Mouse (Mus musculus): ENCODE measurements around the gene AC131692.1. TPM values are rescaled to one million over a fixed set of nuclear protein-coding genes. Genes with fewer than 3 reads are reported as not detected.

Gene AC131692.1
- total and polyA plus RNA-seq, 2 experiments from 2014 or later, result not detected

GRCm38 (mm10) chr19:6097847-6098246 lies 3.6 kb downstream of the AC131692.1 start:
- Histone ChIP-seq H3K4me3 (ENCODE audit: low read depth, low read length) (no peak overlapping the region), H3K4me2 (ENCODE audit: low read depth) (no peak overlapping the region), H3K9ac (no peak overlapping the region), H3K4me1 (ENCODE audit: insufficient read depth) (no peaks in the 10 kb centered on the region), H3K36me3 (ENCODE audit: insufficient read depth) (no peaks in the 10 kb centered on the region), H3K27ac (ENCODE audit: low read depth, low read length) (no peak overlapping the region), H3K9me3 (ENCODE audit: low read length) (no peaks in the 10 kb centered on the region), H3K27me3 (ENCODE audit: insufficient read depth, low read length) (no peaks in the 10 kb centered on the region)
- DNase-seq (no peak), ATAC-seq (no peak)
- 90% methylated on average over 3 of the region's 3 CpGs for WGBS
- no peak for TF ChIP-seq CTCF (IDR thresholded peaks at IDR 0.05; ENCODE audit: low read depth)

- Histone ChIP-seq H3K4me1 (ENCODE audit: insufficient read depth) (no peaks in the 10 kb centered on the region), H3K4me3 (ENCODE audit: low read depth, low read length) (no peak overlapping the region), H3K9ac (no peak overlapping the region), H3K27ac (ENCODE audit: low read depth, low read length) (no peak overlapping the region), H3K4me2 (ENCODE audit: low read depth) (no peak overlapping the region), H3K27me3 (ENCODE audit: insufficient read depth, low read length) (no peaks in the 10 kb centered on the region), H3K36me3 (ENCODE audit: insufficient read depth) (no peaks in the 10 kb centered on the region), H3K9me3 (ENCODE audit: low read length) (no peaks in the 10 kb centered on the region)
- WGBS, result 71% methylated on average over 6 of the region's 6 CpGs
- DNase-seq (no peak), ATAC-seq (no peak)
- no peak for TF ChIP-seq CTCF (IDR thresholded peaks at IDR 0.05; ENCODE audit: low read depth)
Observed at GRCm38 (mm10) chr19:6101186-6101585, 7.0 kb downstream of the AC131692.1 start.

- WGBS, result 77% methylated on average over 6 of the region's 6 CpGs
Observed at GRCm38 (mm10) chr19:6102169-6102853, 8.1 kb downstream of the AC131692.1 start.

GRCm38 (mm10) chr19:6104476-6104875 lies 10.3 kb downstream of the AC131692.1 start:
- no peaks in the 10 kb centered on the region for H3K4me1 ChIP-seq (ENCODE audit: insufficient read depth)
- H3K9me3 ChIP-seq (ENCODE audit: low read length), result no peaks in the 10 kb centered on the region
- no peak overlapping the region for H3K4me3 ChIP-seq (ENCODE audit: low read depth, low read length)
- no peak overlapping the region for H3K9ac ChIP-seq
- WGBS, result 82% methylated on average over 4 of the region's 4 CpGs
- no peak overlapping the region for H3K4me2 ChIP-seq (ENCODE audit: low read depth)
- TF ChIP-seq CTCF (IDR thresholded peaks at IDR 0.05; ENCODE audit: low read depth), result no peak
- DNase-seq, result no peak
- no peak overlapping the region for H3K27ac ChIP-seq (ENCODE audit: low read depth, low read length)
- no peaks in the 10 kb centered on the region for H3K36me3 ChIP-seq (ENCODE audit: insufficient read depth)
- ATAC-seq, result no peak
- no peaks in the 10 kb centered on the region for H3K27me3 ChIP-seq (ENCODE audit: insufficient read depth, low read length)

More at GRCm38 (mm10) chr19:6102169-6102853, 8.1 kb downstream of the AC131692.1 start:
- no peak for TF ChIP-seq CTCF (IDR thresholded peaks at IDR 0.05; ENCODE audit: low read depth)
- no peak overlapping the region for H3K4me2 ChIP-seq (ENCODE audit: low read depth)
- ATAC-seq, result no peak
- no peak for DNase-seq
- H3K4me1 ChIP-seq (ENCODE audit: insufficient read depth), result no peaks in the 10 kb centered on the region
- H3K4me3 ChIP-seq (ENCODE audit: low read depth, low read length), result no peak overlapping the region
- H3K27me3 ChIP-seq (ENCODE audit: insufficient read depth, low read length), result no peaks in the 10 kb centered on the region
- no peaks in the 10 kb centered on the region for H3K36me3 ChIP-seq (ENCODE audit: insufficient read depth)
- H3K9ac ChIP-seq, result no peak overlapping the region
- H3K27ac ChIP-seq (ENCODE audit: low read depth, low read length), result no peak overlapping the region
- H3K9me3 ChIP-seq (ENCODE audit: low read length), result no peaks in the 10 kb centered on the region

- Histone ChIP-seq H3K9me3 (ENCODE audit: low read length) (no peaks in the 10 kb centered on the region), H3K27me3 (ENCODE audit: insufficient read depth, low read length) (no peaks in the 10 kb centered on the region), H3K4me2 (ENCODE audit: low read depth) (no peak within 1 kb of the TSS), H3K27ac (ENCODE audit: low read depth, low read length) (no peak within 1 kb of the TSS), H3K4me1 (ENCODE audit: insufficient read depth) (no peaks in the 10 kb centered on the region), H3K9ac (no peak within 1 kb of the TSS), H3K4me3 (ENCODE audit: low read depth, low read length) (no peak within 1 kb of the TSS), H3K36me3 (ENCODE audit: insufficient read depth) (no peaks in the 10 kb centered on the region)
- TF ChIP-seq CTCF (IDR thresholded peaks at IDR 0.05; ENCODE audit: low read depth), result no peak
- WGBS, result 89% methylated on average over 7 of the region's 7 CpGs
- no peak for ATAC-seq
- DNase-seq, result no peak
Observed at GRCm38 (mm10) chr19:6105586-6105985, 11.4 kb downstream of the AC131692.1 start, which contains the start of gene Naaladl1. Gene Naaladl1, plus strand, starts transcription at chr19:6105782.

GRCm38 (mm10) chr19:6113116-6113515 lies 18.9 kb downstream of the AC131692.1 start:
- peaks cover 29% of the 10 kb centered on the region for H3K36me3 ChIP-seq (ENCODE audit: insufficient read depth)
- WGBS, result 71% methylated on average over 6 of the region's 6 CpGs
- H3K4me2 ChIP-seq (ENCODE audit: low read depth), result no peak overlapping the region
- H3K4me3 ChIP-seq (ENCODE audit: low read depth, low read length), result no peak overlapping the region
- ATAC-seq (no peak), DNase-seq (no peak)
- H3K27ac ChIP-seq (ENCODE audit: low read depth, low read length), result no peak overlapping the region
- H3K9ac ChIP-seq, result no peak overlapping the region
- TF ChIP-seq CTCF (IDR thresholded peaks at IDR 0.05; ENCODE audit: low read depth), result no peak
- H3K4me1 ChIP-seq (ENCODE audit: insufficient read depth), result peaks cover 7% of the 10 kb centered on the region
- H3K9me3 ChIP-seq (ENCODE audit: low read length), result no peaks in the 10 kb centered on the region
- H3K27me3 ChIP-seq (ENCODE audit: insufficient read depth, low read length), result no peaks in the 10 kb centered on the region

GRCm38 (mm10) chr19:6116113-6116850 lies 22.1 kb downstream of the AC131692.1 start:
- WGBS, result 88% methylated on average over 15 of the region's 15 CpGs

More at GRCm38 (mm10) chr19:6116113-6116850, 22.1 kb downstream of the AC131692.1 start:
- no peaks in the 10 kb centered on the region for H3K27me3 ChIP-seq (ENCODE audit: insufficient read depth, low read length)
- ATAC-seq (no peak), DNase-seq (no peak)
- no peak overlapping the region for H3K4me2 ChIP-seq (ENCODE audit: low read depth)
- H3K36me3 ChIP-seq (ENCODE audit: insufficient read depth), result peaks cover 37% of the 10 kb centered on the region
- H3K4me3 ChIP-seq (ENCODE audit: low read depth, low read length), result no peak overlapping the region
- no peaks in the 10 kb centered on the region for H3K9me3 ChIP-seq (ENCODE audit: low read length)
- TF ChIP-seq CTCF (IDR thresholded peaks at IDR 0.05; ENCODE audit: low read depth), result no peak
- no peak overlapping the region for H3K9ac ChIP-seq
- H3K4me1 ChIP-seq (ENCODE audit: insufficient read depth), result peaks cover 15% of the 10 kb centered on the region
- H3K27ac ChIP-seq (ENCODE audit: low read depth, low read length), result no peak overlapping the region

Measured in forebrain, postnatal 0 days (tissue).